Mouse (Mus musculus): ENCODE measurements around the gene Ankrd22.

- no peak for TF ChIP-seq CTCF (IDR thresholded peaks at IDR 0.05)
- TF ChIP-seq EP300 (IDR thresholded peaks at IDR 0.05), result no peak
These were observed 25.8 kb upstream of the Ankrd22 start for GRCm38 (mm10) chr19:34191645-34192007.
